Mouse (Mus musculus): Measurements from ENCODE around the gene Mta2.

The Mta2 gene

DNA sequence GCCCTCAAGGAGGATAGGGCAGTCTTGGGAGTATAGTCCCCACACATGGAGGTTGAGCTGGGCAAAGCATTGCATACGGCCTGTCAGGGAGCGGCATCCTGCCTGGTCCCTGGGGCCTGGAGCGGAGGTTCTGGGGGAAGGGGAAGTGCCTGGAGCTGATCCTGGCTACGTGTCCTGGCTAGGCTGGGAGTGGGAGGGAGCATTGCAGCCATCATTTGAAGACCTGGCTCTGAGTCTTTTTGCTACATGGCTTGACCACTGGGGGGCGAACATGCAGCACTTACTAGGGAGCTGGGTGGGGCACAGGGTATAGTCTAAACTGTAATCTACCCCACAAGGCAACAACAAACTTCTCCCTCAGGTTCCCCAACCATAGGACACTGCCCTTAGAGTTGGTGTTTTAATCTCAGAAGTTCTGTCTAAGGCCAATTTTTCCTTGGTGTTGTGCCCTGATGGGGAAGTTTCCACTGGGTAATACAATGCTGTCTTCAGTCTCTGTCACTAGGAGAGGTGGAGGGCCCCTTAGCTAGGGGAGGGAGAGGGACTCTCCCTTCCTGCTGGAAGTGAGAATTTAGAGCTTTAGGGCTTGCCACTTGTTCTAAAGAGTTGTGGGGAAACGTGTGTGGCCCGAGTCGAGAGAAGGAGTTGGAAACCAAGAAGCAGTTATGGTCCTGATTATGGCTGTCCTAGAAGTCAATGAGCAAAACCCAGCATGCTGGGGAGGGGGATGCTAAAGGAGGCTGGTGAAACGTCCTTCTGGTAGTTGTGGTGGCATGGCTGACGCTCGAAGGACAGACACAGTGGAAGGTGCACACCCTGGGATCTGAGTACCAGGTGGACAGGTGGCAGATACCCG, 51.3 kb downstream of the Mta2 start:
- DNase-seq (ENCODE audit: low spot score): peak; percentile 54

GRCm38 (mm10) chr19:8993625-8993912, 51.9 kb downstream of the Mta2 start:
- no peak for DNase-seq (ENCODE audit: low spot score)

DNA sequence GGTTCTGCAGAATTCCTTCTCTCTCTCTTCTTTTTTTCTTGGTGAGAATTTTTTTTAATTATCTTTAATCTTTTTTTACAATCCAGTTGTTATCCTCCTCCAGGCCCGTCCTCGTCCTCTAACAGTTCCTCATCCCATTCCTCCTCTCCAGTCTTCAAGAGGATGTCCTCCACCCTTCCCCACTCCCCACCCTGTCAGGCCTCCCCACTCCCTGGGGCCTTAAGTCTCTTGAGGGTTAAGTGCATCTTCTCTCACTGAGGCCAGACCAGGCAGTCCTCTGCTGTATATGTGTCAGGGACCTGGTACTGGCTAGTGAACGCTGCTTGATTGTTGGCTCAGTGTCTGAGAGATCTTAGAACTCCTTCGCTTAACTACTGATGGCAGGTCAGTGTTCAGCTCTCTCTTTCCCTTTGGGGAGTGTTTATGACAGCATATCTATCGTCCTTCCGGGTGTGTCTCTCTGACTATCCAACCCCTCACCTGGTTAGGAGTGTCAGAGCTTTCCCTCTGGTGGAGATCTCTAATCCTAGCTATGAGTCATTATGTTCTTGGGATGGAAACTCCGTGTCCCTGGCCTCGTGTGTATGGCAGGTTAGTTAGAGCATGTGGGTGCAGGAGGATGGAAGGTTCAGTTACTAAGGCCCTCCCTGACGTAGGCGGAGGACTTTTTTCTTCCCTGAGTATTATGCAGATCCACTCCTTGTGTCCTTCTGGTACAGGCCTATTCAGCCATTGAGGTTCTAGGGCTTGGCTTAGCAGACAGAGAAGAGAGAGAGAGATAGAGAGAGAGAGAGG, 53.3 kb downstream of the Mta2 start:
- no peak for DNase-seq (ENCODE audit: low spot score)

DNA sequence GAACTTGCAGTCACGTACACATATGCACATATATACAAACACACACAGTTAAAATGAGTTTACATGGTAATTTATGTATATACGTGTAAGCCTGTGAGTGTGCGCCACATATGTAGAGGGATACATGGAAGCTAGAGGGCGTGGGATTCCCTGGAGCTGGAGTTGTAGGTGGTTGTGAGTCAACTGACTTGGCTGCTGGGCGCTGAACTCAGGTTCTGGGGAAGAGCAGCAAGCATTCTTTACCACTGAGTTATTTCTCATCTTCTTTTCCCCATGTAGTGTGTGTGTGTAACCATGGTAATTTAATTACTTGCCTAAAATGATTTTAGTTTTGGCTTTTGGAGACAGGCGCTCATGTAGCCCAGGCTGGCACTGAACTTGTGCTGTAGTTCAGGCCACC, 54.9 kb downstream of the Mta2 start:
- no peak for DNase-seq (ENCODE audit: low spot score)

- no peak for DNase-seq (ENCODE audit: low spot score)
Observed at GRCm38 (mm10) chr19:8997546-8997945, 55.9 kb downstream of the Mta2 start.

GRCm38 (mm10) chr19:8998546-8998945, 56.9 kb downstream of the Mta2 start:
- no peak for DNase-seq (ENCODE audit: low spot score)

GRCm38 (mm10) chr19:8999223-8999622, 57.5 kb downstream of the Mta2 start:
- no peak for DNase-seq (ENCODE audit: low spot score)
